Mouse (Mus musculus) adrenal gland, adult (tissue): ENCODE data around the gene Syne4.
A peak's percentile ranks its signal among the peaks of the same experiment; 100 is the strongest.

ENCODE experiments used
- DNase-seq, 2 experiments: peaks; one replicate each; pipeline ENCODE4 v3.0.0; 2022 to 2023; ENCODE audit warnings: low spot score in 1 of 2; ENCODE audit not compliant: inconsistent age in 2 of 2

Syne4 gene

DNA sequence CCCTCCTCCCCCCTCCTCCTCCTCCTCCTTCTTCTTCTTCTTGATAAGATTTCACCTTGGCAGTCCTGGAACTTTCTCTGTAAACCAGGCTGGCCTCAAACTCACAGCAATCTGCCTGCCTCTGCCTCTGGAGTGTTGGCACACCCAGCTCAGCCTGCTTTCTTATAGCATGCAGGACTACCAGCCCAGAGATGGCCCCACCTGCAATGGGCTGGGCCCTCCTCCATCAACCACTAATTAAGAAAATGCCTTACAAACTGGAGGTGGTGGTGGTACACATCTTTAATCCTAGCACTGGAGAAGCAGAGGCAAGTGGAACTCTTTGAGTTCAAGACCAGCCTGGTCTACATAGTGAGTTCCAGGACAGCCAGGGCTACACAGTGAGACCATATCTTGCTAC lies 11.8 kb downstream of the Syne4 start:
- DNase-seq, result no peak

- DNase-seq, result no peak
Measured at GRCm38 (mm10) chr7:30327140-30327539, 12.5 kb downstream of the Syne4 start.

GRCm38 (mm10) chr7:30328379-30328778 lies 13.8 kb downstream of the Syne4 start:
- no peak for DNase-seq

DNA sequence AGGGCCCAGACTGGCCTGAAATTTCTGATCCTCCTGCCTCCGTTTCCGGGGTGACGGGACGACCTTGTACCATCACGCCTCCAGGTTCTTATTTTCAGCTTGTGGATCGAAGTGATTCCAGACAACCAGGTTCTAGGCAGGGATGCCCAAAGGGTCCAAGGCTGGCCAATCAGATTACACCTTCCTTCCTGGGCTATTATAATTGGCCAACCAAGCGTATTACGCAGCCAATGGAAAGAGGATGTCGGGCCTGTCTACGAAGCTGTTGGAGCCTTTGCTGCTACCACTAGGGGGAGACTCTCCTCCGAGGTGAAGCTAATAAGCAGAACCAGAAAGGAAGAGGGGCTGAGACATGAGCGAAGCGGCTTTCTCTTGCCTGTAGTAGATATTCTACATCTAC lies 17.3 kb downstream of the Syne4 start:
- DNase-seq, result peak; percentile 75 to 89

DNA sequence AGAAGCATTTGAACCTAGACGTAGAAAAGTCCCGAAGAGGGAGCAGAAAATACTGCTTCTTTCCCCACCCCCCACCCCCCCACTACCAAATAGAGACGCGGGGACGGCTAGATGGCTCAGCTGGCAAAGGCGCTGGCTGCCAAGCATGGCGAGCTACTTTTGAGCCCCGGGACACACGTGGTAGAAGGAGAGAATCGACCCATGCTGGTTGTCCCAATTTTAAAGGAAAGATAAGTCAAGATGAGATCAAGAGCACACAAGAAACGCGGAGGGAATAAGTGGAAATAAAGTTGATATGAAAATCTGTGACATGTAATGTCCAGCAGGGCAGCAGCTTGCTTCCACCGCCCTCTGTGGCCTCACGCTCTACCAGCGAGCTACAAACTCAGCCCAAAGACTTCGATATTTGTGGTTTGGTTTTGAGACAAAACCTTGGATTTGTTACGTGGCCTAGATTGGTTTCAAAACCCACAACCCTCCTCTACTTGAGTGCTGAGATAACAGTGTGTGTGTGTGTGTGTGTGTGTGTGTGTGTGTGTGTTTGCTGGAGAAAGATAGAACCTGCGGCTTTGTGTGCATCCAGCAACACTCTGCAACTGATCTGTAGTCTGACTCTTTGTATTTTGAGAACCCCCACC lies 18.1 kb downstream of the Syne4 start:
- no peak for DNase-seq

DNA sequence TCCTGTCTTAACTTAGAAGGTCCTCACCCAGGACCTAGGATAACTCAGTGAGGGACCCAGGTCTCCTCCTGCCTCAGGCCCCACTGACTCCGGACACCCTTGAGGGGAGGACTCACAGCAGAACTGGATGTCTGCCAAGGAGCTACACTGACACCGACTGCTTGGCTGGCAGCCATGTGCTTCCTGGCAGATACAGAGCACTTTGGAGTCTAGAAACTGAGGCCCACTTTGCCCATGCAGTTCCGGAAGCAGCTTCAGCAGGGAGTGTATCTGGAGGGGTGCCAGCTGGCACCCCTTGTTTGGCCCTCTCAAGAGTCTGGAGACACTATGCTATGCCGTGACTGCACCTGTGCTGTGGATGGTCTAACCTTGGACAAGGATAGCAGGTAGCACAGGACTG lies 18.8 kb downstream of the Syne4 start:
- peak; percentile 84 to 94 for DNase-seq

- no peak for DNase-seq
Measured at GRCm38 (mm10) chr7:30334563-30334962, 20.0 kb downstream of the Syne4 start.

- no peak for DNase-seq
Measured at GRCm38 (mm10) chr7:30335688-30336087, 21.1 kb downstream of the Syne4 start.

DNA sequence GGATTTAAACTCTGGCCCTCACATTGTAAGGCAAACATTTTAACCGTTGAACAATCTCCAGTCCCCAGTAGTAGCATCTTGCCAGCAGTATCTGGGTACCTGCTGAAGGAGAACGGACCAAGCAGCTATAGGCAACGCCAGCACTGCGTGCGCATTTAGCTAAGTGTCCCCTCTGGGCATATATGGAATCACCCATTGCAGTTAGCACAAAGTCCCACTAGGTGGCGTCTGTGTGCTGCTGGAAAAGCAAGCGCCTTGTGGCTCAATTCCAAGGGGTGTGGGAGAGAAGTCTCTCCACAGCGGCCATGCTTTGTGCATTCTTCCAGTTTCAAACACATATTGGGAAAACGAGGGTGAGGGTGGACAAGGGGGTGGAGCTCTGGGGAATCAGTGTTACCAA lies 21.8 kb downstream of the Syne4 start:
- DNase-seq, result peak; percentile 72 to 91

DNA sequence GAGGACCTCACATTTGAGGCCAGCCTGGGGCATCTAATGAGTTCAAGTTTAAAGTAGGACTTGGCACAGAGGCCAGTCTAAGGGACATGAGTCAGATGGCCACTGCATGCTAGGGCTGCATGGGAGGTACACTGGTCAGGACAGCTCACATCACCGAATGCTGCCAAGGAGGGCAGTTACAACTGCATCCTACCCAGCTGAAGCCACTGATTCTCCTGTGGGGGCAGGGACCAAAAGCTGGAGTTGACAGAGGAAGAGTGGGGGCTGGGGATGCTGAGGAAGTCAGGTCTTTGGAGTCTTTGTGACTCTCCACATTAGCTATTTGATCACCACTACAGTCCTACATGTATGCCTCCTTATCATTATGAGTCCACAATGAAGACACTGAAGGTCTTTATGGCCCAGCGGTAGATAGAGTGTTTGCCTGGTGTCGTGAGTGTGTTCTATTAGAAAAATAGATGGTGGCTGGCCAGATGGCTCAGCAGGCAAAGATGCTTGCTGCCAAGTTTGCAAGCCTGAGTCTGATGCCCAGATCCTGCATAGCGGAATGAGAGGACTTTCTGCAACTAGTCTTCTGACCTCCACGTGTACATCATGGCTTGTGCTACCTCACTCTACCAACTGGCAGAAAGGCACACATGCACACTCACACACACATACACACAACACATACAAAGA lies 25.0 kb downstream of the Syne4 start:
- DNase-seq, result no peak

DNA sequence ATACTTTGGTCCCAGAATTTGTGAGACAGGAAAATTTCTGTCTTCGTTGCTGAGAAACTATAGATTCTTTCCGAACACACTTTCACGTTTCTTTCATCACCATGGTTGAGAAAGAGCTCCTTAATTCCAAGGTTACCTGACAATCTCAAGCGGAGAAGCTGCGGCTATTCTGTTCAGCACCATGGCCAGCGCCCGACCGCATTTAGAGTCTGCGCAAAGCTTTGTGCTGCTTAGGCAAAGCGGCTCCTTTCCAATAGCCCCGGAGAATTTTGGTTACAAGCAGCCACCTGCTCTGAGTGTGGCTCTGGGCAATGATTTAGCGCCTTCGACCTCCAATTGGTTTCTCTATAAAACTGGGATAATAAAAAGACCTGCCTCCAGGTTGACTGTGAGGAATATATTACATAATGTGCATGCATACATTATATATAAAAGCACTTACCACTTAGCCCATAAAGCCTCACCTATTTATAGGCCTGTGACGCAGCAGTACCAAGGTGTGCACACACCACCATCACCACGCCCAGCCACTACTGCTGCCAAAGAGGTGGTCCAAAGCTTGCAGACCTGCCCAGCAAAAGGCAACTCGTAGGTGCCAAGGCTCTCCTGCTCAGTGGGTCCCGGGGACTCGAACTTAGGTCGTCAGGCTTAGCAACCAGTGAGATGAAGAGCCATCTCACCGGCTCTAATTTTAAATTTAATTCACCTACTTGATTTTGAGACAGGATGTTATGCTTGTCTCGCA lies 32.2 kb downstream of the Syne4 start:
- DNase-seq, result peak; percentile 50 to 87

DNA sequence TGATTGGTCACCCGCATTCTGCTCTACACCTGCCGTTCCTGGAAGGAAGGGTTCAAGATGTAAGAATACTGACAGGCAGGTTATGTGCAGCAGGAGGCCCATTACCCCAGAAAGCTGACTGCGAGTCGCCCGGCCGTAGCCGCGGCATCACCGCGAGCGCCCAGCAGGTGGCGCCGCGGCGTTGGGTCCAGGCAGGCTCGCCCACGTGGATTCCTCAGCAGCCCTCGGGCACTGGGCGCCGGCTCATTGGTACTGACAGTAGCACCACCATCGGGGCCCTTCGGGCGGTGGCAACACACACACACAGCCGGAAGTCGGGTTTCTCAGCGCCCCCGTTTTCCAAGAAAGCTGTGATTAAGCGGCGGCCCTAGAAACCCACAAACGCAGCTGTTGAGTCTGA lies 33.2 kb downstream of the Syne4 start:
- peak; percentile 61 to 84 for DNase-seq

DNA sequence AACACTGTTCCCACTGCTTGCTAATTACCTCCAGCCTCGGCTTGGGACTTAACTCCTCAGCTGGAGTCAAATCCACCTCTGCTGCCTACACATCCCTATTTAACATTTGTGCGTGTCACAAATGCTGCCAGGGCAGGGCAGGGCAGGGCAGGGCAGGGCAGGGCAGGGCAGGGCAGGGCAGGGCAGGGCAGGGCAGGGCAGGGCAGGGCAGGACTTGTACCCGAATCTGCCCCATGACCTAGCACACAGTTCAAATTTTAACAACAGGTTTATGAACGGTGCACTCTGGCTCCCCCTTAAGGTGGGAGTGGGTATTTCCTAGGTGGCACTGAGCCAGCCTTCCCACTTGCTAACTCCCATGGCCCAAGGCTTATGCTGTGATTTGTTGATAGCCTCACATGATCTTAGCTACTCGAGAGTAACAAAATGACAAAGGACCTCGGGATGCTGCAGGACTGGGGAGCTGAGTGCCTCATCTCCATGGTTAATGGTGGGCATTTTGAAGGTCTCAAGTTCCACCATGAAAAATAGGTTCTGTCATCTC lies 38.7 kb downstream of the Syne4 start:
- peak; percentile 66 to 91 for DNase-seq

- DNase-seq, result no peak
Measured at GRCm38 (mm10) chr7:30354059-30354458, 39.5 kb downstream of the Syne4 start.

- DNase-seq, result no peak
Measured at GRCm38 (mm10) chr7:30358378-30359186, 44.0 kb downstream of the Syne4 start.

GRCm38 (mm10) chr7:30359276-30359865 lies 44.8 kb downstream of the Syne4 start:
- DNase-seq, result no peak

- DNase-seq, result peak; percentile 19 to 78
Measured at GRCm38 (mm10) chr7:30360028-30360427, 45.4 kb downstream of the Syne4 start.

DNA sequence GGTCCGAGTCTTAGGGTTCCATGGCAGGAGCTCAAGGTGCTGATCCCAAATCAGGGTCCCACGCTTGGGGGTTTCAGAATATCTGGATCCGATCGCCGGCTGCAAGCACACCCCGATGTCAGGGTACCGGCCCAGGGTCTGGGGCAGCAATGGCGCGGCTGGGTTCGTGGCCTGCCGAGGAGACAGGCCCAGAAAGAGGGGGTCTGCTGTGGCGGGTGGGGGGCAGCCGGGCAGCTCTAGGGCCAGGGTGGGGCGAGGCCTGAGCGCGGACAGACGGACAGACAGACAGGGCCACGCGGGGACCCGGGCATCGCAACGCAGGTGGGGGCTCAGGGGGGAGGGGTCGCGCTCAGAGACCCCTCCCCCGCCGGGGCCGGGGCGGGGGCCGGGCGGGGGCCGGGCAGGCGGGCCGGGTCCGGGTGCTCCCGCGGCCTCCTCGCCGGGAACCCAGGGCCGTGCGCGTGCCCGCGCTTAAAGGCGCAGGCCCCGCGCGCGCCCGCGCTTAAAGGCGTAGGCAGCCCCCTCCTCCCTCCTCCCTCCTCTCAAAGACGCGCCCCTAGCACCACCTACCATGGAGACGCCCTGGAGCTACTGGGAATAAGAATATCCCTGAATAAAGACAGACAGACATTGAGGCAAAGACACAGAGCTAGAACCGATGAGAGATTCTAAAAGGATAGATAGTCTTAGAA lies 48.2 kb downstream of the Syne4 start, which contains the start of gene Lrfn3:
TSS of gene Lrfn3 (minus strand) at position 121 of the 692 bp plus-strand sequence.
- peak; percentile 48 to 75 for DNase-seq

DNA sequence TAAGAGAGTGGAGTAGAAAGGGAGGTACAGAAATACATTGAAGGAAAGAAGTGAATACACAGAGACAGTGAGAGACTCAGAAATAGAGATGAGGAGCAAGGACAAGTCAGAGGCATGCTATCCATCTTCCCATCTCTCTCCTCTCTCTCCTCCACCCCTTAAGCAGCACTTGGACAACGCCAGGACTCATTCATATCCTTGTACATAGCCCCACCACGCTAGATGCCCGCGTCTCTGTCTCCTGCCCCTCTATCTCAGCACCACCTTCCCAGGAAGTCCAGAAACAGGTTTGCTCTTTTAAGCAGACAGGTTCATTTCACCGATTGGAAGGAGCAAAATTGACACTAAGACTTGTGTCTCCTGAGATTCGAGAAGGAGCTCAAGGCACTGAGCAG lies 48.7 kb downstream of the Syne4 start:
- DNase-seq, result no peak

GRCm38 (mm10) chr7:30367466-30367865 lies 52.9 kb downstream of the Syne4 start:
- no peak for DNase-seq
